11 mouse cellular contexts compared by ENCODE assay signal in genomic region chr6:93445568-93445967, GRCm38 (mm10).
DNase-seq lines count a peak whose midpoint lies in the region; ATAC-seq and TF ChIP-seq lines count a peak whose summit lies in the region.
"Had no signal": no experiment of that assay in that cellular context is flagged by ENCODE, and none has a peak within 500 bp of the region (broad histone marks: within the 10 kb centered on the region; RNA-seq: fewer than 3 reads in every experiment).

No protein-coding gene starts in this region.

- TF ChIP-seq POLR2A in heart, adult 2 months (IDR thresholded peaks at IDR 0.05; ENCODE audit: insufficient read depth, low read depth, low read length) = no peak
- no peak for TF ChIP-seq POLR2A in lung, adult 2 months (IDR thresholded peaks at IDR 0.05; ENCODE audit: borderline replicate concordance, extremely low read depth, low read depth, low read length)

- no peaks in the 10 kb centered on the region; the same call in 1 of the 2 replicates for H3K36me3 ChIP-seq in heart, adult 2 months (ENCODE audit: control insufficient read depth, insufficient read depth, low read length)
- H3K36me3 ChIP-seq in heart, embryonic 11.5 days (ENCODE audit: control insufficient read depth, insufficient read depth, low read length) = no peaks in the 10 kb centered on the region
- no peaks in the 10 kb centered on the region for H3K36me3 ChIP-seq in hindbrain, embryonic 12.5 days
- H3K36me3 ChIP-seq in forebrain, embryonic 13.5 days (ENCODE audit: poor library complexity, severe bottlenecking) = no peaks in the 10 kb centered on the region
- H3K36me3 ChIP-seq: limb, embryonic 15.5 days; neural tube, embryonic 13.5 days had no signal

- ATAC-seq in heart, embryonic 11.5 days (replicated peaks; ENCODE audit: insufficient number of reproducible peaks, low FRiP score, low TSS enrichment) = no peak
- no peak for ATAC-seq in hindbrain, embryonic 12.5 days (ENCODE audit: low FRiP score)
- no peak for ATAC-seq in forebrain, embryonic 13.5 days
- ATAC-seq: forebrain, embryonic 16.5 days had no signal

- 0 out of 2 replicates have a peak, but pooled peaks have one; percentile 49 for TF ChIP-seq EP300 in heart, adult 2 months (IDR thresholded peaks at IDR 0.05; ENCODE audit: insufficient read depth, low read depth, low read length)

- no peaks in the 10 kb centered on the region for H3K79me2 ChIP-seq in heart, adult 2 months (replicated peaks; ENCODE audit: control insufficient read depth, insufficient read depth, low read length)

- TF ChIP-seq CTCF in heart, adult 2 months (IDR thresholded peaks at IDR 0.05) = no peak
- no peak for TF ChIP-seq CTCF in lung, adult 2 months (IDR thresholded peaks at IDR 0.05; ENCODE audit: insufficient read depth, low read length)

- no peaks in the 10 kb centered on the region for H3K27me3 ChIP-seq in heart, adult 2 months (ENCODE audit: control insufficient read depth, insufficient read depth, low read length)
- no peaks in the 10 kb centered on the region for H3K27me3 ChIP-seq in heart, embryonic 11.5 days (ENCODE audit: control insufficient read depth, insufficient read depth, low read length)
- H3K27me3 ChIP-seq in hindbrain, embryonic 12.5 days = no peaks in the 10 kb centered on the region
- H3K27me3 ChIP-seq in forebrain, embryonic 13.5 days = no peaks in the 10 kb centered on the region
- H3K27me3 ChIP-seq: limb, embryonic 15.5 days; neural tube, embryonic 13.5 days had no signal

- peak; percentile 79 to 81 for DNase-seq in heart, adult 2 months
- DNase-seq in heart, postnatal 10 days = peak; percentile 75 to 83
- DNase-seq in lung, adult 2 months = peak; percentile 33
- peak; percentile 34 for DNase-seq in urinary bladder, adult 2 months (ENCODE audit: low spot score)
- DNase-seq in left cerebral cortex, postnatal 14 days (ENCODE audit: low spot score in 2 of 2) = no peak

- WGBS in heart, adult 2 months = 62% methylated on average over 16 of the region's 16 CpGs
- WGBS in heart, embryonic 11.5 days (ENCODE audit: insufficient replicate concordance) = 73% methylated on average over 16 of the region's 16 CpGs
- 61% methylated on average over 16 of the region's 16 CpGs for WGBS in lung, adult 2 months
- WGBS in hindbrain, embryonic 12.5 days = 83% methylated on average over 16 of the region's 16 CpGs
- WGBS in forebrain, embryonic 13.5 days = 83% methylated on average over 16 of the region's 16 CpGs

- no peak overlapping the region for H3K27ac ChIP-seq in heart, adult 2 months
- no peak overlapping the region for H3K27ac ChIP-seq in heart, embryonic 11.5 days (ENCODE audit: low read depth, low read length)
- no peak overlapping the region for H3K27ac ChIP-seq in hindbrain, embryonic 12.5 days
- H3K27ac ChIP-seq in forebrain, embryonic 13.5 days = no peak overlapping the region
- H3K27ac ChIP-seq: limb, embryonic 15.5 days; neural tube, embryonic 13.5 days had no signal

- H3K4me2 ChIP-seq in heart, embryonic 11.5 days = no peak overlapping the region
- H3K4me2 ChIP-seq in hindbrain, embryonic 12.5 days (replicated peaks) = no peak overlapping the region
- no peak overlapping the region for H3K4me2 ChIP-seq in forebrain, embryonic 13.5 days
- H3K4me2 ChIP-seq: limb, embryonic 15.5 days; neural tube, embryonic 13.5 days had no signal

- H3K4me3 ChIP-seq in heart, adult 2 months = no peak overlapping the region
- no peak overlapping the region for H3K4me3 ChIP-seq in heart, embryonic 11.5 days (ENCODE audit: low read depth, low read length)
- H3K4me3 ChIP-seq in lung, adult 2 months (replicated peaks; ENCODE audit: extremely low read depth, low read depth, low read length) = peak overlapping the region; percentile 46
- H3K4me3 ChIP-seq in hindbrain, embryonic 12.5 days = no peak overlapping the region
- no peak overlapping the region for H3K4me3 ChIP-seq in forebrain, embryonic 13.5 days
- H3K4me3 ChIP-seq: limb, embryonic 15.5 days; neural tube, embryonic 13.5 days had no signal

- peaks cover 4% of the 10 kb centered on the region for H3K4me1 ChIP-seq in heart, adult 2 months (ENCODE audit: control insufficient read depth, insufficient read depth, low read length)
- peaks cover 3% of the 10 kb centered on the region; the same call in 1 of the 2 replicates for H3K4me1 ChIP-seq in heart, embryonic 11.5 days (ENCODE audit: control insufficient read depth, insufficient read depth, low read length)
- H3K4me1 ChIP-seq in lung, adult 2 months (ENCODE audit: control insufficient read depth, insufficient read depth, low read length) = peaks cover 2% of the 10 kb centered on the region; the same call in 1 of the 2 replicates
- peaks cover 11% of the 10 kb centered on the region for H3K4me1 ChIP-seq in hindbrain, embryonic 12.5 days
- peaks cover 17% of the 10 kb centered on the region for H3K4me1 ChIP-seq in forebrain, embryonic 13.5 days

- intact Hi-C loops in heart, adult 2 months (cut with DNase I) = loop anchor here (1.0 to 10.0 kb wide), 4 partner anchors 93 to 658 kb away; partner anchors contain the start of gene Adamts9
- intact Hi-C loops in heart, postnatal 10 days (cut with DNase I) = loop anchor here (1.0 to 10.0 kb wide), 4 partner anchors 97 to 661 kb away; partner anchors contain the start of gene Adamts9
- intact Hi-C loops in left cerebral cortex, postnatal 14 days (cut with DNase I) = loop anchor here (1.0 to 10.0 kb wide), 2 partner anchors 501 to 658 kb away; partner anchors contain the start of gene Adamts9

- no peaks in the 10 kb centered on the region for H3K9me3 ChIP-seq in heart, embryonic 11.5 days (replicated peaks; ENCODE audit: control insufficient read depth, low read length)
- no peaks in the 10 kb centered on the region for H3K9me3 ChIP-seq in hindbrain, embryonic 12.5 days (replicated peaks)
- no peaks in the 10 kb centered on the region for H3K9me3 ChIP-seq in forebrain, embryonic 13.5 days (replicated peaks)
- H3K9me3 ChIP-seq: limb, embryonic 15.5 days; neural tube, embryonic 13.5 days had no signal

- H3K9ac ChIP-seq in heart, adult 2 months (ENCODE audit: low read depth, low read length) = peak overlapping the region; percentile 29; the same call in 1 of the 2 replicates
- H3K9ac ChIP-seq in heart, embryonic 11.5 days (ENCODE audit: low read depth, low read length) = no peak overlapping the region
- no peak overlapping the region for H3K9ac ChIP-seq in hindbrain, embryonic 12.5 days
- no peak overlapping the region for H3K9ac ChIP-seq in forebrain, embryonic 13.5 days
- H3K9ac ChIP-seq: limb, embryonic 15.5 days; neural tube, embryonic 13.5 days had no signal

Comparison
In these comparisons a context has a peak if more than half of its experiments do, and no peak if none do; other contexts are left out.
1. DNase-seq: peak in heart, adult 2 months (2 of 2), heart, postnatal 10 days (2 of 2), lung, adult 2 months (single experiment) and urinary bladder, adult 2 months (single experiment); none in left cerebral cortex, postnatal 14 days (0 of 2).